Mouse (Mus musculus) cerebellum, adult (tissue): ENCODE measurements at regions not wholly inside any gene's neighbourhood (a gene's known extent, or its start where the extent isn't known, plus 50 kb on each side); places are given as distances from the start of the nearest gene placed in this dataset.
A peak's percentile ranks its signal among the peaks of the same experiment; 100 is the strongest.
"Not testable (repeated sequence)": the region's sequence is repeated elsewhere in the genome, so short reads cannot be mapped to it uniquely, and the experiment has no call there.

ENCODE experiments used
- ATAC-seq: cut with Nextera tagmentation; 2 replicates; pipeline ENCODE4 v1.9.2; 2017; ENCODE audit warnings: mild to moderate bottlenecking, moderate library complexity, mixed read lengths; ENCODE audit not compliant: insufficient number of reproducible peaks, low FRiP score, low TSS enrichment

DNA sequence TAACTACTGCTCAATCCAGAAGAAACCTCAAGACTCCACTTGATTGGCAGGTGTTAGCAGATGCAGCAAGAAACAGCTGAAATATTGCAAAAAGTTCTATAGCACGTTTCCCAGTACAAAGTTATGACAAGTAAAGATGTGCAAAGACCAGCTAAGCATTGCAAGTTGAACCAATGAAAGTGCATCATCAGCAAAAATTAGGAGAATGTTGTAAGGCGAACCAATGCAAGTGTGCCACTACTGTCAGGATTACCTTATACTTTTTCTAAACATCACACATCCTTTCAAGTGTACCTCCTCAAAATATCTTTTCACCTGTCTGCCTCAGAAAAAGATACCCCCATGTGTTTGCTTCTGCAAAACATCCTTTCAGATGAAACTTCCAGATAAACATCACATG lies 244.7 kb downstream of the Slco6d1 start:
- no peak for ATAC-seq

DNA sequence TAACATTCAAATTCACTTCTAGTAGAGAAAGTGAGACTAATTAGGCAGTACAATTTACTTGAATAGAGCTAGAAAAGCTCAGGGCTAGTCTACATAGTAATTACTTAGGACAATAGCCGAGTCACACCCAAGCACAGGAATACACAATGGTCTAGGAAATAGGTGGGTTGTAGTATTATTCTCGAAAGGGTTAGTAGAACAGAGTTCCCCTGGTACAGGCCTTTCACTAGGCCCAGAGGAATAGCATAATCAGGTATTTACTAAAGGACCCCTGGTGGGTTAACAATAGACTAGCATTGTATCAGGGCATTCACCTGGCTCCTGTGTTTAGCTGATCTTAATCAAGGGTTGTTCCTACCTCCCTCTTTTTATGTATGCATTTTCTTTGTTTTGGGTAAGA lies 246.5 kb downstream of the Slco6d1 start:
- ATAC-seq: not testable (repeated sequence)

DNA sequence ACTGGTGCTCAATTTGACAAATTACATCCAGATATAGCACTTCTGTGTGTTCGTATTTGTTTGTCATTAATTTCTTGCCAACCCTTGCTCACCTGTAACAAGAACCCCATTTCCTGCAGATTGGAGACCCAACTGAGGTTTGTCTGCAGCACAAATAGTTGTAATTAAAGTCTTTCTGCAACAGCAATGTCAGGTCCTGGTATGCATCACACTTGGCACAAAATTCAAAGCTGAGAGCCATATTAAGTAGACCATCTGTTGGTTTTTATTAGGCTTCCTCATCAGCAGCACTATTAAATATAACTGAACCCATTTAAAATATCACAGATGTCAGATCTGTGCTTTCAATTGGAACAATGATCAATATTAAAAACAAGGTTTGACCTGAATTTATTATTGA lies 247.0 kb downstream of the Slco6d1 start:
- peak; percentile 78; the same call in 1 of the 2 replicates for ATAC-seq

DNA sequence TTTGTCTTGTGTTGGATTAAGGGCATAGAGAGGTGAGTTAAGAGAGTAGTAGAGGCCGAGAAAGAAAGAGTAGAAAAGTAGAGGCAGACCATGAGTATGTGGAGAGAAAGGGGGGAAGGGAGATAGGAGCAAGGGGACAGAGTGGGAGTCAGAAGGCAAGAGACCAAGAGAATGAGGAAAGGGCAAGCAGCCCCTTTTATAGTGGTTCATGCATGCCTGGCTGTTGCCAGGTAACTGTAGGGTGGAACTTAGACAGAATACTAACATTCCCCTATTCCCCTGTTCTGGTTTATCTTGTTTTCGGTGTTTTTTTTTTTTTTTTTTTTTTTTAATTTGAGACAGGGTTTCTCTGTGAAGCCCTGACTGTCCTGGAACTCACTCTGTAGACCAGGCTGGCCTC lies 247.7 kb downstream of the Slco6d1 start:
- ATAC-seq: no peak

DNA sequence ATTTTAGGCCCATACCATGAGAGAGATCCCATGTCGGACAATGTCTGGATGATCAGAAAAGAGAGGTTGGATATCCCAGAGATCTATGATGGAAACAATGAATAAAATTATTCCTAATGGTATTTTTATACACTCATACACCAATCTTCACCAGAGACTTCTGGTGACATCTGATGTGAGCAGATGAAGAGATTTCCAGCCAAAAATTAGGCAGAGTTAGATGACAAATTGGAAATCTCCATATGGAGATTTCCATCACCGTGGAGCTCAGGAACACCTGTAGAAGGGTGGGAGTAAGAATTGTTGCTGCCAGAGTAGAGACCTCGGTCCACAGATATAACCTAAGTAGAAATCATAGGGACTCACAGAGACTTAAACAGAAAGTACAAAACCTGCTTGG lies 257.8 kb downstream of the Slco6d1 start:
- no peak for ATAC-seq

DNA sequence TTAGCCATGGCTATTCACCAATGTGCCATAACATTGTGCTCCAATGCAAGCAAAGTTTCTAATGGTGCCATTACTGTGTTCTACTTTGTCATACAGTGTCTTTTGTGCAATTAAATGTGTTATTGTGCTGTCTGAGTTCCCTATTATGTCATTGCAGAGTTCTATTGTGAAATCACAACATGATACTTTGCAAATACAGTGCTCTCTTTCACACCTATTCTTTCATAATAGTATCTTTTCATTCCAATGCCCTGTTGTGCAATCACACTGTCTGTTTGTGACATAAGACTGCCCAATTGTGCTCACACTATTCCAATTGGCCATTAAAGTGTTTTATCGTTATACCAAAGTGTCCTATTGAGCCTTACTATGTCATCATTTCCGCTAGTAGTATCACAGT lies 292.9 kb downstream of the Slco6d1 start:
- ATAC-seq: no peak

DNA sequence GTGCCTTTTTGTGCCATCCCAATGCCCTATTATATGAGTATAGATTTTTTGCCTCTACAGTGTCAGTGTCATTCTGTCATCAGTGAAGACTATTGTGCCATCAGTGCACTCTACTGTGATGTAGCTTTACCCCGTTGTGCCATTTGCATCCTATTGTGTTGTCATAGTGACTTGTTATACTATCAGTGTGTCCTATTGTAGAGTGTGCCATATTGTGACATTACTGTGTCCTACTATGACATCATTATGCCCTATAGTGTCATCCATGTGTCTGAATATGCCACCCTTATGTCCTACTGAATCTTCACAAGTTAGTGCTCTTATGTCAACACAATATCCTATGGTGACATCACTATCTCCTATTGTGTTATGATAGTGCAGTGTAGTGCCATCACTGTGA lies 293.4 kb downstream of the Slco6d1 start:
- no peak for ATAC-seq

DNA sequence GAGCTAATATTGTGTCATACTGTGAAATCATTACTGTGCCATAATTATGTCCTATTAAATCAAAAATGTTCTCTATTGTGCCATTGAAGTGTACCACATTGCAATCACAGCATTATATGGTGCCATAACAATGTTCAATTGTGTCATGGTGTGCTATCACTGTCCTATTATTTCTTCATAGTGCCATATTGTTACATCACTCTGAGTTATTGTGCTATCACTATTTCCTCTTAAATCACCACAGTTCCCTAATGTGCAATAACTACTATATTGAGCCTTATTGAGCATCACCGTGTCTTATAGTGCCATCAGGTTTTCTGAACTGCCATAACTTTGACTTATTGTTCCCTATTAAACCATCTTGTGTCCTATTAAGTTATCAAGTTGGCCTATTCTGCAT lies 299.7 kb downstream of the Slco6d1 start:
- no peak for ATAC-seq

DNA sequence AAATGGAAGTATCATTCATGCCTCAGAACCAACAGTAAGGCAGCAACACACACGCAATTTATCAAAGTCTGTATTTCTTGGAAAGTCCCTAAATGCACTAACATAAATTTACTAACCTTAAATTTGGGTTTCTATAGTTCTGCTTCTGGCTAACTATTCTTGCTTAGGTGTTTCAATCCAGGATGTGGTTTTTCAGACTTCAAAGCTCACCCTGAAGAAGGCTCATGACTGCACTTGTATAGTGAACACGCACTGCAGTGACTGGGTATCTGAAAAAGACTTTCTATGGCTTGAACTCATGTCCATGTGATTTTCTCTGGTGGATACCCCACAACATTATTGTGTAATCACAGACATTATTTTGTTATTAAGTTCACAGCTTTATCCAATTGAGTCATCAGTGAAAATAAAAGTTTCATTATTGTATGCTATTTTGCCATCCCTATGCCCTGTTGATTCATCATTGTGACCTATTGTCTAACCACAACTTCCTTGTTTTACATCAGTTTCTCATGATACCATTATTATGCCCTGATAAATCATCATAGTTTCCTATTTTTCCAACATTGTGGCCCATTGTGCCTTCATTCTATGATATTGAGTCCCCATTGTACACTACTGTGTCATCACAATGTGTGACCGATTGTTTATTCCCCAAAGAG lies 306.6 kb downstream of the Slco6d1 start:
- ATAC-seq: no peak

DNA sequence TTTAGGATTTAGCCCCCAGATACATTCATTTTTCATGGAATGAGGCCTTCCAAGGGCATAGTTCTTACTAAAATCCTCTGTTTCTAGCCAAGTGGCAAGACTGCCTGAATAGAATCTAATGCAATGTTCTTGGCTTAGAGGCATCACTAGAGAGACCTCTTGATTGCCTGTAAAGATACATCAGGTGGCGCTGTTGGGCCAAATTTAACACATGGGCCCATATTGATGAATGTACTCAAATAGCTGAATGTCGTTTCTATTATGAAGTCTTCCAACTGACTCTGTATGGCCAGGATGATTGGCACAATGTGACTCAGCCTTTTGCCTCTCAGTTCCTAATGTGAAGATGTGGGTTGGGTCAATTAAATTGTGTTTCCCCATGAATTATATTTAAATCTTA lies 328.0 kb downstream of the Slco6d1 start:
- ATAC-seq: no peak

DNA sequence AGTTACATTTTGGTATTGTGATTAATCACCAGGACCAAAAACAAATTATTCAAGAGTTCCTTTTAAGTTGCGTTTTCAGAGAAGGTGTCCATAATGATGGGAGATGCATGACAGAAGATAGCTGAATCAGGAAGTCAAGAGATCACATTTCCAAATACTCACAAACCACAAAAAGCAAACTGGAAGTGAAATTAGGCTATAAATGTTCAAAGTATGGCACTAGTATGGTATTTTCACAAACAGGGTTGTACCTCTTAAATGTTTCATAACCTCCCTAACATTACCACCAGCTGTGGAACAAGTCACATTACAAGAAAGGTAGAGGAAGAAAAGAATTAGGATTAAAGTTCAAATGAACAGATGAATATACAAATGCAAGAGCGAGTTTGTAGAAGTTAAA lies 367.6 kb downstream of the Slco6d1 start:
- ATAC-seq: no peak

DNA sequence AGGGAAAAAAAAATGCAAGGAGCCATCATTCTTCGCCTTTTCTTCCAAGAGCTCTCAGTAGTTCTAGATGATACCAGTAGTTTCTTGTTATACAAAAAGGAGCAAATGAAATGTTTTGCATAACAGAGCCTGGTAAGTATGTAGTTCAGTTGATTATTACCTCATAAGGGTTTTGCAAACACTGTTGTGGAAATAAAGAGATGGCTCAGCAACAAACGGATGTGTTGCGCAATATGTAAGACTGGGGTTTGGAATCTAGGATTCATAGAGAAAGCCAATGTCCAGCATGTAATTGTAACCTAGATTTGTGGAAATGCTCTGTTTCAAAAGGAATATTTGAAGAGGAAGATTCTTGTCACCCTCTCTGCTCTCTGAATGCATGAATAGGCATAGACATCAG lies 372.4 kb downstream of the Slco6d1 start:
- ATAC-seq: no peak

DNA sequence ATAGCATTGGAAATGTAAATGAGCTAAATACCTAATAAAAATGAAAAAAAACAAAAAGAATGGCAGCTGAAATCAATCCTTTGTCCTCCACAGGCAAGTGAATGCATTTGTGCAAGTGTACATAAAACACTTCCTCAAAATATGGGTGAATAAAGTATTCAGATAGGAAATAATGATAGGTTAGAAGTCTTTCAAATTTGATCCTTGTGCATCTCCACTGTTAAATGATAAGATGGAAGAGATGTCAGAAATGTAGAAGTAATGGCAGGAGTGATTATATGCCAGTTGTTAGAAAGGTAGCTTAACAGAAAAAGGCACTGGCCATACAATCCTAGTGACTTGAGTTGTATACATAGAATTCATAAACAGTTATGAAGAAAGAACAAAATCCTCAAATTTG lies 391.6 kb downstream of the Slco6d1 start:
- no peak for ATAC-seq

DNA sequence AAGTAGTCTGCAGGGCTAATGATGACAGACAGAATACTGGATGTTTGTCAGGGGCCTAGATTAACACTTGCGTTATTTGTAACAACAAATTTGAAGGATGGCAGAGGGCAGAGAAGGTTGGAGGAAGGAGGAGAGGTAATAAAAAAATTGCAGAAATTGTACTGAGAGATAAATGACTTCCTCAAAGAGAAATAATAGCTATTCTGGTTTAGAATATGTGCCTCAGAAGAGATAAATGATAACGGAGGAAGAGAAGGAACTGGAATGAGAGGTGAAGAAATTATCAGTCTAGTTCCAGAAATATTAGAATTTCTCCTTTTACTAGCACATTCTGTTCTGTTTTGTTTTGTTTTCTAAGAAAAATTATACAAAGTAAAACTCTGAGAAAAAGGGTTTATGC lies 393.1 kb downstream of the Slco6d1 start:
- ATAC-seq: no peak

DNA sequence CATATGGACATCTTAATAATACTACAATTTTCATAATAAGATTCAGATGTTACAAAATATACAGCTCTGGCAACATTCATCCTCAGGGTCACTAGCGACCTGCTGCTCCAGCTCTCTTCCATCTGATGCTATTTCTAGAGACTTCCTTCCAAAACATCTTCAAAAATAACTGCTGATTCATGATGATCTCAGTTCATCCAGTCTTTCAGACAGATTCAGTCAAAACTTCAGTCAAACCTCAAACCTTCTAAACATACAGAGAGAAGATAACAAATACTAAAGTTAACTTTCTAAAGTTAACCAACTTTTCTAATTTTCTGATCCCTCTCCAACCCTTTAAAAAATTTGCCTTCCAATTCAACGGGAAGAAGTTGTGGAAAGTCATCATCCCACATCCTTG lies 397.2 kb downstream of the Slco6d1 start:
- ATAC-seq: no peak

DNA sequence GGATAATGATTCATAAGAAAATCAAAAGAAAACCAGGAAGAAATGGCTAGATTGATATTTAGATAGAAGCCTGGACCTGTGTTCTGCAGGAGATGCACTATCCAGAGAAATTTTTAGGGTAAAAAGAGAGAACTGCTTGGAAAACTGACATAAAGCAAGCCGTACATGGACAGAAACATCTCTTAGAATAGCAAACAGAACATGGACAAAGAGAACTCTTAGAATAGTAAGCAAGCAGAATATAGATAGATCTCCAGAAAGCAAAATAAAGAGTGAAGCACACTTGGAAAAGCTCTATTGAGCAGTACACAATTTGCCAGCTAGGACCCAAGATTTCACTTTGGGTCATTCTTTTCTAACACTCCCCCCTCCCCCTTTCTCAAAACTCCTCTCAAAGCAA lies 439.3 kb downstream of the Slco6d1 start:
- no peak for ATAC-seq

DNA sequence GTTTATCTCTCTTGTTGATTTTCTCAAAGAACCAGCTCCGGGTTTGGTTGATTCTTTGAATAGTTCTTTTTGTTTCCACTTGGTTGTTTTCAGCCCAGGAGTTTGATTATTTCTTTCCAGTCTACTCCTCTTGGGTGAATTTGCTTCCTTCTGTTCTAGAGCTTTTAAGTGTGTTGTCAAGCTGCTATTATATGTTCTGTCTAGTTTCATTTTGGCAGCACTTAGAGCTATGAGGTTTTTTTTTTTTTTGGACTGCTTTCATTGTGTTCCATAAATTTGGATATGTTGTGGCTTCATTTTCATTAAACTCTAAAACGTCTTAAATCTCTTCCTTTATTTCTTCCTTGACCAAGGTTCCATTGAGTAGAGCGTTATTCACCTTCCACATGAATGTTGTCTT lies 485.3 kb downstream of the Slco6d1 start:
- no peak for ATAC-seq

DNA sequence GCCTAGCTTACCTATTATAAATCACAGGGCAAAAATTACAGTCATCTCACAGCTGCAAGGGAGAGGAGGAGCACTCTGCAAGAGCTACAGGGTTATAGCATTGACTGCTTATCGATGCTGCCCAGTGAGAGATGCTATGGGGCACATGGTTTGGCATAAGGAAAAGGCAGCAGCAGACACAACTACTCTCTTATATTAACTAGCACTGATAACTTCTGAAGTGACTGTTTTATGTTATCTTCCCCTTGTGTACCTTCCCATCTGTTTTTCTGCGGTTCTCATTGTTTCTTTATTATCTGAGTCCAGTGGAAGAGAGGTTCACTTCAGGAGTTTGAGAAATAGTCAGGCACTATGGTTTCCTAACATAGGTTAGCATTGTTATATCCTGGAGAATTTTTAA lies 502.1 kb downstream of the Slco6d1 start:
- ATAC-seq: no peak

DNA sequence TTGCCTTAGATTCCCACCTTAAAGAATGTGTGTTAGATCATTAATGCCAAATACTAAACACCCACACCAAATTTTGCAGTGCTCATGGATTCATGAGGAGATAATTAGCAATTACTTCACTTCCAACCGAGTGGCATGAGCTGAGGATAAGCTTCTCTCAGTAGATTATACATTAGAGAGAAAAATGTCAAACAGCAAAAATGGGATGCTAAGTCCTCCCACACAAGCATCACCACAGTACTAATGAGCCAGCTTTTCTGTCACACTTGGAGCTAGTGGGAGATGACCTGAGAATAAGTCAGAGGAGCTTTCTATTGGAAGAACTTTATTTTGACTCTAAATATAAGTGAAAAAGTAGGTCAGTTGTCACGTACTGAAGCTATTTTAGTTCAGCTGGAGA lies 504.0 kb downstream of the Slco6d1 start:
- no peak; the same call in 1 of the 2 replicates for ATAC-seq

DNA sequence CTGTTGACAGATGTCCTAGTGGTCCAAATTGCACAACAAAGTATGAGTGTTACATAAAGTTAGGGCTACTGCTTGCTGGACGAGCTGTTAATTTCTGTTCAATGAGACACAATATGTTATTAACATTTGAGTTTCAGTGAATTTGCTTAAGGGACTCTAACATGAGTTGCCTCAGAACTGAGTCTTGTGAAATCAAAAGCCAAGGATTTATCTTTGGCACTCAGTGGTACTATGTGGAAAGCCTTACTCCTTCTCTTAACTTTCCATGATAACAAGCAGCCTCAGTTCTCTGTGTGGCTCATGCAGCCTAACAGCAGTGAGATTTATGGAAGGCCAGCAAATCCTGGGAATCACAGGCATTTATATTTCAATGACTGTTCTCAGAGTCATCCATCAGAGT lies 510.0 kb downstream of the Slco6d1 start:
- ATAC-seq: no peak

DNA sequence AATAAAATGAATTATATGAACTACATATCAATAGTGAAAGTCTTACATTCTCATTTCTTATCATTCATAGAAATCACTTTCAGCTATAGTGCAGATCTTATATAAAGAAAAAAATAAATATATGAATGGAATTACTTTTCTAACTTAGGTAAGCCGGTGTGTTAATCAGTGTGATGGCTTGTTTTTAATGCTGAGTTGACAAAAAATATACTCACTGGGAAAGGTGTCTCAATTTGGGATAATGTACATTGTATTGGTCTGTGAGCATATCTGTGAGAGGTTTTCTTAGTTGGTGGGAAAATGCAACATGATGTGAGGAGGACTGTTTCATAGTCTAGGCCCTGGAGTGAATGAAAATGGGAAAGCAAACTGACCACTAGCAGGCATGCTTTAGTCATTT lies 511.3 kb downstream of the Slco6d1 start:
- ATAC-seq: no peak

DNA sequence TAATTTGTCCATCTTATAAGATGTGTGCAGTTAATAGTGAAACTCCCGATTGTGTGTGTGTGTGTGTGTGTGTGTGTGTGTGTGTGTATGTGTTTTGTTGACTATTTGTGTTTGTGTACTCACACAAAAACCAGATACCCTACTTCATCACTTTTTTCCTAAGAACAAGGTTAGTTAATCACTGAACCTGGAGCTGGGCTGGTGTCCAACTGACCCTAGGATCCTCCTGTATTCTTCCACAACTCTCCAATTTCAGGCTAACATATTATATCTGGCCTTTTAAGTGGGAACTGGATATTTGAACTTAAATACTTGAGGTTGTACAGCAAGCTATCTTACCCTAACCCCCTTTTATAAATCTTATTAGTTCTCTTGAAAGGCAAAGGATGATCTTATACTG lies 556.8 kb downstream of the Slco6d1 start:
- no peak for ATAC-seq
